Mouse (Mus musculus) liver, embryonic 16.5 days (tissue): ENCODE data around the gene Rtbdn. TPM values are rescaled to one million over a fixed set of nuclear protein-coding genes. Genes with fewer than 3 reads are reported as not detected.

Experiments
- ATAC-seq: fragments of 200-750 bp; cut with Nextera tagmentation; 2 replicates; pipeline ENCODE4 v1.8.0; 2017; ENCODE audit warnings: low read depth, mild to moderate bottlenecking, moderate number of reproducible peaks, moderate library complexity
- H3K27ac ChIP-seq: fragments of 300-500 bp; sonication (generic); 2 replicates; pipeline ENCODE4 v1.5.1; 2014; ENCODE audit warnings: mild to moderate bottlenecking, low read length
- H3K27me3 ChIP-seq: fragments of 300-500 bp; sonication (generic); 2 replicates; pipeline ENCODE4 v1.6.1; 2014; ENCODE audit warnings: low read depth, low read length, mixed read lengths; ENCODE audit not compliant: control insufficient read depth, insufficient read depth
- H3K36me3 ChIP-seq: fragments of 300-500 bp; sonication (generic); 2 replicates; pipeline ENCODE4 v1.6.1; 2014; ENCODE audit warnings: mild to moderate bottlenecking; ENCODE audit not compliant: control insufficient read depth, insufficient read depth
- H3K4me1 ChIP-seq: fragments of 300-500 bp; sonication (generic); 2 replicates; pipeline ENCODE4 v1.6.1; 2014; ENCODE audit warnings: low read depth, low read length, mixed read lengths; ENCODE audit not compliant: control insufficient read depth
- H3K4me2 ChIP-seq: fragments of 300-500 bp; sonication (generic); 2 replicates; pipeline ENCODE4 v1.6.1; 2014; ENCODE audit warnings: low read depth, low read length, mixed read lengths
- H3K4me3 ChIP-seq: fragments of 300-500 bp; sonication (generic); 2 replicates; pipeline ENCODE4 v1.5.1; 2014; ENCODE audit warnings: low read depth, mild to moderate bottlenecking, low read length
- H3K9ac ChIP-seq: fragments of 300-500 bp; sonication (generic); 2 replicates; pipeline ENCODE4 v1.6.1; 2014; ENCODE audit warnings: low read depth, low read length
- H3K9me3 ChIP-seq: fragments of 300-500 bp; sonication (generic); replicated peaks from 2 replicates; pipeline ENCODE4 v1.6.1; 2016; ENCODE audit warnings: low read length; ENCODE audit not compliant: control insufficient read depth
- WGBS: fragments of 180-500 bp; shearing (Covaris S2); extraction: QIAGEN DNeasy Blood & Tissue Kit; methylation state at CpG from one replicate; pipeline ENCODE4 v1.1.7; 2014; ENCODE audit not compliant: insufficient replicate concordance; 5-methylcytosine and 5-hydroxymethylcytosine counted together
- microRNA-seq: library from miRNA; unstranded; fragments of <30 nt; microRNA quantifications from one replicate; pipeline ENCODE4, GENCODE M21; 2016
- polyA plus RNA-seq: library from polyadenylated mRNA; unstranded; fragments of >200 nt; fragmentation: Nextera tagmentation; extraction: Ambion mirVana; gene quantifications from 2 replicates; pipeline ENCODE4 v1.2.1, GENCODE M21; 2015

The Rtbdn gene
- polyA plus RNA-seq, 1 experiment from 2014 or later, result 0.20 TPM

DNA sequence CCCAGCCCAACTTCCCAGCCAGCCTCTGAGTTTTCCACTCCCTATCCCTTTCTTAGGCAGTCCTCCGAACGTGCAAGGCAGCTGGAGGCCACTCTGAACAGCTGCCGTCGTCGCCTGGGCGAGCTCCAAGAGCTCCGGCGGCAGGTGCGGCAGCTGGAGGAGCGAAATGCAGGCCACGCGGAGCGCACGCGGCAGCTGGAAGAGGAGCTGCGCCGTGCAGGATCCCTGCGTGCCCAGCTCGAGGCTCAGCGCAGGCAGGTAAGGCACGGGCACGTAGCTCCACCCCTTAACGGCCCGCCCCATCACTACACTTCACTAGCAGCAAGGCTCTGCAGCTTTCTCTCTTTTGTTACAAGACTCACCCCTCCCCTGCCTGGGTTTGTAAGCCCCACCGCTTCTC lies 48.9 kb downstream of the Rtbdn start:
- H3K27ac ChIP-seq, result no peak overlapping the region
- no peak overlapping the region for H3K9ac ChIP-seq
- H3K4me2 ChIP-seq, result no peak overlapping the region
- no peaks in the 10 kb centered on the region for H3K27me3 ChIP-seq
- ATAC-seq, result no peak
- H3K36me3 ChIP-seq, result no peaks in the 10 kb centered on the region
- WGBS, result 62% methylated on average over 25 of the region's 25 CpGs
- H3K9me3 ChIP-seq, result no peaks in the 10 kb centered on the region
- H3K4me3 ChIP-seq, result no peak overlapping the region
- H3K4me1 ChIP-seq, result peaks cover 15% of the 10 kb centered on the region

DNA sequence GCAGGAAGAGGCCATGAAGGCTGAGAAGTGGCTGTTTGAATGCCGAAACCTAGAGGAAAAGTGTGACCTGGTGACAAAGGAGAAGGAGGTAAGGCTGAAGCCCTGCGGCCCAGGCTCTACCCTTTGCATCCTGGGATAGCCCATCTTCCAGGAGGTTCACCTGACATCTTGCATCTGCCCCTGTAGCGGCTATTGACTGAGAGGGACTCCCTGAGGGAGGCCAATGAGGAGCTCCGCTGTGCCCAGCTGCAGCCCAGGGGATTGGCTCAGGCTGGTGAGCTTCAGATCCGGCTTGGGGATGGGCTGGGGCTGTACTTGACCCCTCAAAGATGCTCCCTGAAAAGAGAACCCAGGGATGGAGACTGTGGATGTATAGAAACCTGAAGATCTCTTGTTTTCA lies 50.2 kb downstream of the Rtbdn start:
- Histone ChIP-seq H3K4me1 (peaks cover 9% of the 10 kb centered on the region), H3K36me3 (no peaks in the 10 kb centered on the region), H3K4me2 (no peak overlapping the region), H3K27ac (no peak overlapping the region), H3K4me3 (no peak overlapping the region), H3K27me3 (no peaks in the 10 kb centered on the region), H3K9me3 (no peaks in the 10 kb centered on the region), H3K9ac (no peak overlapping the region)
- no peak for ATAC-seq
- WGBS, result 79% methylated on average over 5 of the region's 5 CpGs

DNA sequence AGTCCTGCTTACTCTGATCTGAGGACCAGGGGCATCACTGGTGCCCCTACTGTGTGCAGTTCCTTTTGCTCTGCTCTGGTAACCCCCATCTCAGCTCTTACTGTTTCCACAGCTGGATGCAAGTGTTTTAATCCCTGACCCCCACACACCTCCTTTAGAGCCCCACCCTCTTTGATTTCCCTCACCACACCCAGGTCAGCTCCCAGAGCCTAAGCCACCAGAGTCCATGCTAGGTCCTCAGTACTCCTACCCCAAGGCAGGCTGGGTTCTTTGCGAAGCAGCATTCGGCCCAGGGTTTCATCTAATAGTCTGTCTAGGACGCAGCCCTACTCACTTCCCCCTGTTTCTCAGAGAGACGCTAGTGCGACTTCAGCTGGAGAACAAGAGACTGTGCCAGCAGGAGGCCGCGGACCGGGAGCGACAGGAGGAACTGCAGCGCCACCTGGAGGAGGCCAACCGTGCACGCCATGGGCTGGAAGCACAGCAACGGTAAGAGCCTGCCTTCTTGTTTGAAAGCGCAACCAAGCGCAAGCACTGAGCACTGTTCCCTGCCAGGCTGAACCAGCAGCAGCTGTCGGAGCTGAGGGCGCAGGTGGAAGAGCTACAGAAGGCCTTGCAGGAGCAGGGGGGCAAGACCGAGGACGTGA lies 51.0 kb downstream of the Rtbdn start:
- Histone ChIP-seq H3K9ac (no peak overlapping the region), H3K4me2 (peak overlapping the region; percentile 14; the same call in 1 of the 2 replicates), H3K36me3 (no peaks in the 10 kb centered on the region), H3K4me3 (no peak overlapping the region), H3K9me3 (no peaks in the 10 kb centered on the region), H3K27ac (no peak overlapping the region), H3K4me1 (peaks cover 9% of the 10 kb centered on the region), H3K27me3 (no peaks in the 10 kb centered on the region)
- WGBS, result 8% methylated on average over 19 of the region's 19 CpGs
- ATAC-seq, result peak; percentile 74

Small RNA genes within 50 kb of the gene (microRNA-seq; reads per million reads assigned to microRNA genes)
- not detected for gene Gm24197

Other genes with a start within 250 kb of the Rtbdn start
- 43.7 and 45.6 TPM in 2 replicates for gene Lyl1, start 245.5 kb upstream of the Rtbdn start, polyA plus RNA-seq
- gene G430095P16Rik, start 224.0 kb upstream of the Rtbdn start, polyA plus RNA-seq, result 7.0 and 7.8 TPM in 2 replicates
- gene Nfix, start 146.6 kb upstream of the Rtbdn start, polyA plus RNA-seq, result 2.0 and 2.4 TPM in 2 replicates
- 2.5 and 3.0 TPM in 2 replicates for gene Dand5, start 124.2 kb upstream of the Rtbdn start, polyA plus RNA-seq
- gene Gadd45gip1, start 115.5 kb upstream of the Rtbdn start, polyA plus RNA-seq, result 41.5 and 41.9 TPM in 2 replicates
- 294 and 307 TPM in 2 replicates for gene Rad23a, start 106.3 kb upstream of the Rtbdn start, polyA plus RNA-seq
- 473 and 480 TPM in 2 replicates for gene Calr, start 100.1 kb upstream of the Rtbdn start, polyA plus RNA-seq
- gene Farsa, start 90.0 kb upstream of the Rtbdn start, polyA plus RNA-seq, result 52.7 and 53.1 TPM in 2 replicates
- 41.2 and 47.8 TPM in 2 replicates for gene Syce2, start 74.9 kb upstream of the Rtbdn start, polyA plus RNA-seq
- gene Gcdh, start 53.1 kb upstream of the Rtbdn start, polyA plus RNA-seq, result 65.7 and 73.0 TPM in 2 replicates
- 394 and 409 TPM in 2 replicates for gene Klf1, start 45.1 kb upstream of the Rtbdn start, polyA plus RNA-seq
- gene Dnase2a, start 38.4 kb upstream of the Rtbdn start, polyA plus RNA-seq, result 12.5 and 13.6 TPM in 2 replicates
- gene Mast1, start 9.6 kb upstream of the Rtbdn start, polyA plus RNA-seq, result 0.09 and 0.15 TPM in 2 replicates
- 0.45 and 1.4 TPM in 2 replicates for gene Gm49661, start 22.4 kb downstream of the Rtbdn start, polyA plus RNA-seq
- gene Prdx2, start 22.6 kb downstream of the Rtbdn start, polyA plus RNA-seq, result 1,724 and 1,773 TPM in 2 replicates
- 91.6 and 98.1 TPM in 2 replicates for gene Rnaseh2a, start 22.8 kb downstream of the Rtbdn start, polyA plus RNA-seq
- gene Junb, start 31.7 kb downstream of the Rtbdn start, polyA plus RNA-seq, result 10.6 and 16.5 TPM in 2 replicates
- gene Hook2, start 43.6 kb downstream of the Rtbdn start, polyA plus RNA-seq, result 8.5 and 9.5 TPM in 2 replicates
- gene Best2, start 67.5 kb downstream of the Rtbdn start, polyA plus RNA-seq, result not detected in 2 replicates
- gene Asna1, start 78.3 kb downstream of the Rtbdn start, polyA plus RNA-seq, result 48.6 and 55.8 TPM in 2 replicates
- 49.2 and 50.0 TPM in 2 replicates for gene Trir, start 79.8 kb downstream of the Rtbdn start, polyA plus RNA-seq
- 17.7 and 17.8 TPM in 2 replicates for gene Tnpo2, start 89.9 kb downstream of the Rtbdn start, polyA plus RNA-seq
- gene Fbxw9, start 113.1 kb downstream of the Rtbdn start, polyA plus RNA-seq, result 10.3 and 10.4 TPM in 2 replicates
- not detected in 2 replicates for gene Gm5741, start 121.0 kb downstream of the Rtbdn start, polyA plus RNA-seq
- gene Dhps, start 124.8 kb downstream of the Rtbdn start, polyA plus RNA-seq, result 23.5 and 25.7 TPM in 2 replicates
- 56.0 and 58.2 TPM in 2 replicates for gene Wdr83os, start 133.7 kb downstream of the Rtbdn start, polyA plus RNA-seq
- gene Wdr83, start 134.3 kb downstream of the Rtbdn start, polyA plus RNA-seq, result 22.0 and 23.6 TPM in 2 replicates
- 38.7 and 44.4 TPM in 2 replicates for gene Man2b1, start 136.3 kb downstream of the Rtbdn start, polyA plus RNA-seq
- gene Zfp791, start 176.1 kb downstream of the Rtbdn start, polyA plus RNA-seq, result 2.6 and 3.4 TPM in 2 replicates
- not detected in 2 replicates for gene Cks1brt, start 204.9 kb downstream of the Rtbdn start, polyA plus RNA-seq